ENCODE assay signal across 9 mouse cellular contexts in genomic region chr12:3366190-3366956, GRCm38 (mm10). TPM values are rescaled to one million over a fixed set of nuclear protein-coding genes. Genes with fewer than 3 reads are reported as not detected.
DNase-seq lines count a peak whose midpoint lies in the region; ATAC-seq lines count a peak whose summit lies in the region.
"Had no signal": no experiment of that assay in that cellular context is flagged by ENCODE, and none has a peak within 500 bp of the region (broad histone marks: within the 10 kb centered on the region; RNA-seq: fewer than 3 reads in every experiment).

No protein-coding gene starts in this region.

- H3K4me3 ChIP-seq in heart, embryonic 14.5 days (ENCODE audit: control insufficient read depth in 1 of 2, insufficient read depth in 1 of 2, low read depth in 1 of 2, low read length in 2 of 2) = peak overlapping the region; percentile 81 to 84
- H3K4me3 ChIP-seq in brown adipose tissue, adult 24 weeks (ENCODE audit: insufficient read depth, low read depth, low read length) = peak overlapping the region; percentile 84
- peak overlapping the region; percentile 81 for H3K4me3 ChIP-seq in hindbrain, embryonic 10.5 days
- H3K4me3 ChIP-seq in midbrain, embryonic 10.5 days = peak overlapping the region; percentile 79

- ATAC-seq in heart, embryonic 14.5 days (ENCODE audit: insufficient number of reproducible peaks, insufficient read depth, low FRiP score, low read depth) = no peak

- H3K27me3 ChIP-seq in heart, embryonic 14.5 days (ENCODE audit: control insufficient read depth, insufficient read depth, low read length) = no peaks in the 10 kb centered on the region
- no peaks in the 10 kb centered on the region for H3K27me3 ChIP-seq in hindbrain, embryonic 10.5 days (ENCODE audit: insufficient read depth, poor library complexity, severe bottlenecking)
- H3K27me3 ChIP-seq in midbrain, embryonic 10.5 days (ENCODE audit: low read depth, poor library complexity, severe bottlenecking) = peaks cover 6% of the 10 kb centered on the region; the same call in 1 of the 2 replicates

- DNase-seq in heart, adult 18-20 months = no peak
- DNase-seq in hindbrain, embryonic 10.5 days (ENCODE audit: low spot score) = no peak
- no peak for DNase-seq in midbrain, embryonic 10.5 days (ENCODE audit: low spot score)
- DNase-seq in spleen, postnatal 36 days (ENCODE audit: low spot score in 2 of 2) = no peak
- no peak for DNase-seq in gastrocnemius, postnatal 14 days
- no peak for DNase-seq in c-Kit-positive CD71-positive TER-119-positive erythroid progenitor cells, embryonic 14.5 days (ENCODE audit: low spot score)

- no peaks in the 10 kb centered on the region for H3K36me3 ChIP-seq in heart, embryonic 14.5 days (ENCODE audit: control insufficient read depth, insufficient read depth, low read length)
- peaks cover 24% of the 10 kb centered on the region for H3K36me3 ChIP-seq in hindbrain, embryonic 10.5 days
- peaks cover 18% of the 10 kb centered on the region for H3K36me3 ChIP-seq in midbrain, embryonic 10.5 days
- H3K36me3 ChIP-seq: G1E had no signal

- 67% methylated on average over 22 of the region's 22 CpGs for WGBS in heart, embryonic 14.5 days
- WGBS in hindbrain, embryonic 10.5 days = 66% methylated on average over 22 of the region's 22 CpGs
- WGBS in midbrain, embryonic 10.5 days = 65% methylated on average over 22 of the region's 22 CpGs

- H3K27ac ChIP-seq in heart, embryonic 14.5 days (replicated peaks in 1 of 2; ENCODE audit: control insufficient read depth in 1 of 2, insufficient read depth in 1 of 2, low read depth in 2 of 2, low read length in 2 of 2) = no peak overlapping the region
- H3K27ac ChIP-seq in brown adipose tissue, adult 24 weeks (replicated peaks; ENCODE audit: low read depth, low read length) = no peak overlapping the region
- H3K27ac ChIP-seq in hindbrain, embryonic 10.5 days = peak overlapping the region; percentile 93
- H3K27ac ChIP-seq in midbrain, embryonic 10.5 days (replicated peaks) = peak overlapping the region; percentile 90

- H3K9me3 ChIP-seq in heart, embryonic 14.5 days (ENCODE audit: control insufficient read depth, low read length) = no peaks in the 10 kb centered on the region
- peaks cover 21% of the 10 kb centered on the region for H3K9me3 ChIP-seq in hindbrain, embryonic 10.5 days
- H3K9me3 ChIP-seq in midbrain, embryonic 10.5 days (replicated peaks) = peaks cover 15% of the 10 kb centered on the region

- peak overlapping the region; percentile 71 for H3K4me2 ChIP-seq in heart, embryonic 14.5 days (ENCODE audit: low read length)

- peak overlapping the region; percentile 78; the same call in 1 of the 2 replicates for H3K9ac ChIP-seq in heart, embryonic 14.5 days (ENCODE audit: low read length)

- H3K4me1 ChIP-seq in heart, embryonic 14.5 days (ENCODE audit: control insufficient read depth in 2 of 2, insufficient read depth in 2 of 2, low read length in 2 of 2) = peaks cover 11 to 20% of the 10 kb centered on the region in 2 experiments
- H3K4me1 ChIP-seq in brown adipose tissue, adult 24 weeks (ENCODE audit: control insufficient read depth, insufficient read depth, insufficient read length, low read length) = peaks cover 6% of the 10 kb centered on the region
- H3K4me1 ChIP-seq in hindbrain, embryonic 10.5 days (replicated peaks) = peaks cover 60% of the 10 kb centered on the region
- H3K4me1 ChIP-seq in midbrain, embryonic 10.5 days = peaks cover 63% of the 10 kb centered on the region

- intact Hi-C loops in gastrocnemius, postnatal 14 days (cut with DNase I; ENCODE audit: low total_unique reads) = loop anchor here (10.0 kb wide), 1 partner anchor 132 kb away; no protein-coding TSS in a partner anchor

RNA-seq across cellular contexts. Expression of gene Kif3c, which starts 1.4 kb away (rescaled TPM):
- 4.5 and 5.0 TPM in 2 replicates for polyA plus RNA-seq in heart, embryonic 14.5 days (2014; fragmentation: Nextera tagmentation; extraction: Ambion mirVana)
- total RNA-seq in heart, adult 18-20 months (2021) = 1 to 10 TPM; 5.4 to 6.4 TPM
- polyA plus RNA-seq in brown adipose tissue, adult 24 weeks (2012; ENCODE audit: insufficient read depth, insufficient read length, missing spikeins) = 2.2 and 2.4 TPM in 2 replicates
- 23.9 and 32.5 TPM in 2 replicates for polyA plus RNA-seq in hindbrain, embryonic 10.5 days (2016; fragmentation: Nextera tagmentation; extraction: Ambion mirVana)
- polyA plus RNA-seq in midbrain, embryonic 10.5 days (2016; fragmentation: Nextera tagmentation; extraction: Ambion mirVana) = 19.9 and 28.5 TPM in 2 replicates
- total RNA-seq in gastrocnemius, postnatal 14 days (2021) = 1 to 10 TPM; 8.1 to 9.5 TPM

RNA-seq across cellular contexts. Expression of gene Rab10, which starts 56.6 kb away (rescaled TPM):
- polyA plus RNA-seq in heart, embryonic 14.5 days (2014; fragmentation: Nextera tagmentation; extraction: Ambion mirVana) = 70.0 and 79.8 TPM in 2 replicates
- total RNA-seq in heart, adult 18-20 months (2021) = 100 to 1,000 TPM; 124 to 126 TPM
- 102 and 108 TPM in 2 replicates for polyA plus RNA-seq in brown adipose tissue, adult 24 weeks (2012; ENCODE audit: insufficient read depth, insufficient read length, missing spikeins)
- polyA plus RNA-seq in hindbrain, embryonic 10.5 days (2016; fragmentation: Nextera tagmentation; extraction: Ambion mirVana) = 81.9 and 94.4 TPM in 2 replicates
- 83.2 and 86.2 TPM in 2 replicates for polyA plus RNA-seq in midbrain, embryonic 10.5 days (2016; fragmentation: Nextera tagmentation; extraction: Ambion mirVana)
- total RNA-seq in gastrocnemius, postnatal 14 days (2021) = 100 to 1,000 TPM; 212 to 213 TPM

Comparison
In these comparisons a context has a peak if more than half of its experiments do, and no peak if none do; other contexts are left out.
1. H3K27ac ChIP-seq: peak in hindbrain, embryonic 10.5 days (single experiment) and midbrain, embryonic 10.5 days (single experiment); none in heart, embryonic 14.5 days (0 of 2) and brown adipose tissue, adult 24 weeks (single experiment).
2. Peak in every context shown above with its lines, with median percentiles within 50 percentile points of each other: H3K4me3 ChIP-seq.